Mouse (Mus musculus) kidney, postnatal 25 days (tissue): ENCODE measurements at regions not wholly inside any gene's neighbourhood (a gene's known extent, or its start where the extent isn't known, plus 50 kb on each side); places are given as distances from the start of the nearest gene placed in this dataset.

Experiments used
- DNase-seq, 2 experiments: peaks; one replicate each; pipeline ENCODE4 v3.0.0; 2021; ENCODE audit warnings: mixed read lengths in 2 of 2

- DNase-seq: no peak
Measured at GRCm38 (mm10) chr2:55817273-55817672, 381.5 kb downstream of the Kcnj3 start.

GRCm38 (mm10) chr2:55818220-55818619 is 382.4 kb downstream of the Kcnj3 start:
- no peak for DNase-seq

- no peak for DNase-seq
Measured at GRCm38 (mm10) chr2:55822726-55823125, 387.0 kb downstream of the Kcnj3 start.

- peak; percentile 32 to 40 for DNase-seq
Measured at GRCm38 (mm10) chr2:55841521-55841920, 405.8 kb downstream of the Kcnj3 start.

GRCm38 (mm10) chr2:55846832-55847382 is 411.1 kb downstream of the Kcnj3 start:
- DNase-seq: no peak

- DNase-seq: no peak
Measured at GRCm38 (mm10) chr2:55862479-55862878, 426.7 kb downstream of the Kcnj3 start.

GRCm38 (mm10) chr2:55889976-55890375 is 454.2 kb downstream of the Kcnj3 start:
- no peak for DNase-seq

GRCm38 (mm10) chr2:55892821-55893535 is 457.2 kb downstream of the Kcnj3 start:
- no peak for DNase-seq

- no peak for DNase-seq
Measured at GRCm38 (mm10) chr2:55920294-55920693, 484.5 kb downstream of the Kcnj3 start.
